Mouse (Mus musculus): ENCODE measurements around the gene Rgs4. TPM values are rescaled to one million over a fixed set of nuclear protein-coding genes. Genes with fewer than 3 reads are reported as not detected.

Rgs4 gene
- polyA plus RNA-seq, 2 experiments, result 0.04 to 0.06 TPM

DNA sequence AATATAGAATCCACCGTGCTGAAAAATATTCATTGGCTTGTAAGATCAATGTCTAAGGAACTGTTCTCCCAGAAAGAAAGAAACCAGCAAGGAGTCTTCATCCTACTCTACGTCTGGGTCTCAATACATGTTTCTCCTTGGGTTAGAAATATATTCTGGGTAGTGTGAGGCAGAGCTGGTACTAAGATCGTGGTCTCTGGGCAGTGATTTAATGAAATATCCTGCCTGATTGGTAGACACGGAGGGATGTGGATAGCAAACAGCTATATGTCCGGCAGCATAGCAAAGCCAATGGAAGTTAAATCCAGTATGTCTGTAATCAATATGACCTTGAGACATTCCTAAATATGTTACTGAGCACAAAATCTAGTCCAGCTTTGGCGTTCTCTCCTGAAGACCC is 460 bp upstream of the Rgs4 start:
- no peaks in the 10 kb centered on the region for H3K4me1 ChIP-seq (replicated peaks; ENCODE audit: control insufficient read depth in 2 of 2, insufficient read depth in 2 of 2, low read length in 1 of 2)
- no peak overlapping the region for H3K27ac ChIP-seq
- H3K36me3 ChIP-seq (replicated peaks; ENCODE audit: control insufficient read depth, insufficient read depth, low read depth), result no peaks in the 10 kb centered on the region
- H3K4me2 ChIP-seq (ENCODE audit: low read depth), result no peak overlapping the region
- H3K9me3 ChIP-seq (ENCODE audit: control insufficient read depth, low read length), result no peaks in the 10 kb centered on the region
- H3K27me3 ChIP-seq (ENCODE audit: control insufficient read depth, insufficient read depth, low read length), result no peaks in the 10 kb centered on the region; the same call in 1 of the 2 replicates
- no peak for TF ChIP-seq EP300 (IDR thresholded peaks at IDR 0.05; ENCODE audit: low read depth)
- TF ChIP-seq CTCF (IDR thresholded peaks at IDR 0.05; ENCODE audit: low read depth), result no peak
- 32% methylated on average over 6 of the region's 6 CpGs for WGBS (ENCODE audit: insufficient replicate concordance)
- no peak for DNase-seq (ENCODE audit: low read depth in 3 of 3, low spot score in 3 of 3)
- no peak overlapping the region for H3K9ac ChIP-seq (replicated peaks)
- no peak for ATAC-seq (ENCODE audit: insufficient read depth)
- no peak overlapping the region for H3K4me3 ChIP-seq (ENCODE audit: insufficient read depth in 1 of 2, low read depth in 2 of 2, low read length in 2 of 2)

GRCm38 (mm10) chr1:169741147-169741546 is 6.3 kb downstream of the Rgs4 start:
- Histone ChIP-seq H3K27me3 (ENCODE audit: control insufficient read depth, insufficient read depth, low read length) (no peaks in the 10 kb centered on the region), H3K36me3 (replicated peaks; ENCODE audit: control insufficient read depth, insufficient read depth, low read depth) (no peaks in the 10 kb centered on the region), H3K9me3 (ENCODE audit: control insufficient read depth, low read length) (no peaks in the 10 kb centered on the region), H3K4me1 (replicated peaks; ENCODE audit: control insufficient read depth in 2 of 2, insufficient read depth in 2 of 2, low read length in 1 of 2) (no peaks in the 10 kb centered on the region), H3K9ac (replicated peaks) (no peak overlapping the region), H3K4me3 (ENCODE audit: insufficient read depth in 1 of 2, low read depth in 2 of 2, low read length in 2 of 2) (no peak overlapping the region), H3K27ac (no peak overlapping the region), H3K4me2 (ENCODE audit: low read depth) (no peak overlapping the region)
- DNase-seq (ENCODE audit: low read depth in 3 of 3, low spot score in 3 of 3) (no peak), ATAC-seq (ENCODE audit: insufficient read depth) (no peak)
- TF ChIP-seq CTCF (IDR thresholded peaks at IDR 0.05; ENCODE audit: low read depth) (no peak), EP300 (IDR thresholded peaks at IDR 0.05; ENCODE audit: low read depth) (no peak)
- 70% methylated on average over 5 of the region's 5 CpGs for WGBS (ENCODE audit: insufficient replicate concordance)

DNA sequence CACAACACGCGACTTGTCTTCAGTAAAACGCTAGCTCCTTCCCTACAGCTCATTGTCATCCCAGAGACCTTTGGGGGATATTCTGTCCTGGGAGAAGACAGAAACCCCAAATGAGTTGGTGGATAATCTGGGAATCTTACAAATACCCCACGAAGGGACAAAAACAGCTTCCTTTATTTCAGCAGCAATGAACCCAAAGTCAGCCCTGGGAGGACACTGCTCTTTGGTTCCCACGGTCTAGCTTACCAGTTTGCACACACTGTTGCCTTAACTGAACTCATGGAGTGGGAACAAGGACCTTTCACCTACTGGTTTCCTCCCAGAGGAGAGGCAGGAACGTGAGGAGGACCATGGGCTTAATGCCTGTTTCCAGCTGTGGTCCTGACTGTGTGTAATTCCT is 10.2 kb downstream of the Rgs4 start:
- no peak for DNase-seq (ENCODE audit: low read depth in 3 of 3, low spot score in 3 of 3)
- no peak overlapping the region for H3K27ac ChIP-seq
- H3K27me3 ChIP-seq (ENCODE audit: control insufficient read depth, insufficient read depth, low read length), result no peaks in the 10 kb centered on the region
- no peaks in the 10 kb centered on the region for H3K36me3 ChIP-seq (replicated peaks; ENCODE audit: control insufficient read depth, insufficient read depth, low read depth)
- H3K4me2 ChIP-seq (ENCODE audit: low read depth), result no peak overlapping the region
- H3K4me3 ChIP-seq (ENCODE audit: insufficient read depth in 1 of 2, low read depth in 2 of 2, low read length in 2 of 2), result no peak overlapping the region
- no peaks in the 10 kb centered on the region for H3K4me1 ChIP-seq (replicated peaks; ENCODE audit: control insufficient read depth in 2 of 2, insufficient read depth in 2 of 2, low read length in 1 of 2)
- no peaks in the 10 kb centered on the region for H3K9me3 ChIP-seq (ENCODE audit: control insufficient read depth, low read length)
- no peak for ATAC-seq (ENCODE audit: insufficient read depth)
- 55% methylated on average over 6 of the region's 6 CpGs for WGBS (ENCODE audit: insufficient replicate concordance)
- no peak overlapping the region for H3K9ac ChIP-seq (replicated peaks)
- TF ChIP-seq CTCF (IDR thresholded peaks at IDR 0.05; ENCODE audit: low read depth) (no peak), EP300 (IDR thresholded peaks at IDR 0.05; ENCODE audit: low read depth) (no peak)

GRCm38 (mm10) chr1:169736139-169736538 is 11.3 kb downstream of the Rgs4 start:
- Histone ChIP-seq H3K9ac (replicated peaks) (no peak overlapping the region), H3K4me1 (replicated peaks; ENCODE audit: control insufficient read depth in 2 of 2, insufficient read depth in 2 of 2, low read length in 1 of 2) (no peaks in the 10 kb centered on the region), H3K36me3 (replicated peaks; ENCODE audit: control insufficient read depth, insufficient read depth, low read depth) (no peaks in the 10 kb centered on the region), H3K27ac (no peak overlapping the region), H3K4me3 (ENCODE audit: insufficient read depth in 1 of 2, low read depth in 2 of 2, low read length in 2 of 2) (no peak overlapping the region), H3K4me2 (ENCODE audit: low read depth) (no peak overlapping the region), H3K9me3 (ENCODE audit: control insufficient read depth, low read length) (no peaks in the 10 kb centered on the region), H3K27me3 (ENCODE audit: control insufficient read depth, insufficient read depth, low read length) (no peaks in the 10 kb centered on the region)
- ATAC-seq (ENCODE audit: insufficient read depth), result no peak
- 53% methylated on average over 6 of the region's 6 CpGs for WGBS (ENCODE audit: insufficient replicate concordance)
- DNase-seq (ENCODE audit: low read depth in 3 of 3, low spot score in 3 of 3), result no peak
- no peak for TF ChIP-seq CTCF (IDR thresholded peaks at IDR 0.05; ENCODE audit: low read depth)
- TF ChIP-seq EP300 (IDR thresholded peaks at IDR 0.05; ENCODE audit: low read depth), result no peak

DNA sequence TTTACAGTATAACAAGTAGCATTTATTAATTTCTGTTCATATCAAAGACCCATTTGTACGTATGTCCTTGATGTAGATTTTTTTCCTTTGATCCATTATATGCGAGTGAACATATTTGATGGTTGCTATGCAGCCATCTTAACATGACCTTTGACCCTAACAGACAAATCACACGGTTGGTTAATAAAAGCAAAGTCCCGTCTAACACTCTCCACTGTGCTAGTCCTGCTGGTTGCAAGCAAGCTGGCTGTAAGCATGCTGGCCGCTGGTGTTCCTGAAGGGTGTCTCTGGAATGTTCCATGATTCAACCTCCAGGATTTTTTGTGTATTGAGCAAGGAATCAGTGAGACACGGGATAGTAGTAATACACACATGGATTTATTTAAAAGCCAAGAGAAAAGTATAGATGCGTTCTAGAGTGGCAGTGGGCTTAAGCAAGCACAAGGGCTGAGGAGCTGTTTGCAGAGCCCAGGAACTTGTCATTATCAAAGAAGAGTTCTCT is 16.8 kb downstream of the Rgs4 start:
- no peaks in the 10 kb centered on the region for H3K36me3 ChIP-seq (replicated peaks; ENCODE audit: control insufficient read depth, insufficient read depth, low read depth)
- no peak overlapping the region for H3K9ac ChIP-seq (replicated peaks)
- H3K27ac ChIP-seq, result no peak overlapping the region
- 55% methylated on average over 7 of the region's 7 CpGs for WGBS (ENCODE audit: insufficient replicate concordance)
- no peaks in the 10 kb centered on the region for H3K9me3 ChIP-seq (ENCODE audit: control insufficient read depth, low read length)
- no peak for TF ChIP-seq CTCF (IDR thresholded peaks at IDR 0.05; ENCODE audit: low read depth)
- no peak overlapping the region for H3K4me2 ChIP-seq (ENCODE audit: low read depth)
- H3K4me3 ChIP-seq (ENCODE audit: insufficient read depth in 1 of 2, low read depth in 2 of 2, low read length in 2 of 2), result no peak overlapping the region
- ATAC-seq (ENCODE audit: insufficient read depth) (no peak), DNase-seq (ENCODE audit: low read depth in 3 of 3, low spot score in 3 of 3) (no peak)
- H3K27me3 ChIP-seq (ENCODE audit: control insufficient read depth, insufficient read depth, low read length), result no peaks in the 10 kb centered on the region
- no peaks in the 10 kb centered on the region for H3K4me1 ChIP-seq (replicated peaks; ENCODE audit: control insufficient read depth in 2 of 2, insufficient read depth in 2 of 2, low read length in 1 of 2)
